ENCODE assay signal across 38 mouse cellular contexts in genomic region chr16:23177856-23178255, GRCm38 (mm10). TPM values are rescaled to one million over a fixed set of nuclear protein-coding genes. Genes with fewer than 3 reads are reported as not detected.
"Had no signal": no experiment of that assay in that cellular context is flagged by ENCODE, and none has a peak within 500 bp of the region (broad histone marks: within the 10 kb centered on the region; RNA-seq: fewer than 3 reads in every experiment).

No protein-coding gene starts in this region.

- ATAC-seq: hindbrain, embryonic 16.5 days; intestine, embryonic 16.5 days; liver, embryonic 12.5 days had no signal

- H3K4me3 ChIP-seq: gastrocnemius, adult 2 months; heart, embryonic 10.5 days; heart, embryonic 12.5 days; hindbrain, embryonic 10.5 days; hindbrain, embryonic 12.5 days; kidney, embryonic 15.5 days; limb, embryonic 13.5 days; limb, embryonic 15.5 days; liver, embryonic 12.5 days had no signal

- H3K36me3 ChIP-seq: heart, embryonic 10.5 days; heart, embryonic 12.5 days; hindbrain, embryonic 10.5 days; hindbrain, embryonic 12.5 days; kidney, embryonic 15.5 days; limb, embryonic 13.5 days; limb, embryonic 15.5 days; liver, embryonic 12.5 days had no signal

- H3K27ac ChIP-seq: gastrocnemius, adult 2 months; heart, embryonic 10.5 days; hindbrain, embryonic 10.5 days; hindbrain, embryonic 12.5 days; hindbrain, embryonic 14.5 days; kidney, embryonic 15.5 days; kidney, postnatal 0 days; limb, embryonic 13.5 days; limb, embryonic 15.5 days; liver, embryonic 12.5 days; liver, embryonic 14.5 days had no signal

- H3K9me3 ChIP-seq: hindbrain, embryonic 12.5 days; kidney, embryonic 15.5 days; limb, embryonic 13.5 days; limb, embryonic 15.5 days; liver, embryonic 12.5 days had no signal

- H3K4me2 ChIP-seq: heart, embryonic 12.5 days; hindbrain, embryonic 12.5 days; hindbrain, embryonic 14.5 days; kidney, embryonic 15.5 days; limb, embryonic 13.5 days; limb, embryonic 15.5 days; liver, embryonic 12.5 days had no signal

- H3K27me3 ChIP-seq: heart, embryonic 12.5 days; hindbrain, embryonic 12.5 days; kidney, embryonic 15.5 days; limb, embryonic 13.5 days; limb, embryonic 15.5 days; liver, embryonic 12.5 days had no signal

- DNase-seq: gastrocnemius, adult 2 months; gastrocnemius, postnatal 10 days; gastrocnemius, postnatal 25 days; heart, adult 18-20 months; heart, postnatal 10 days; heart, postnatal 4 days; kidney, adult 11 months; kidney, adult 2 months; kidney, adult 9 months; kidney, postnatal 14 days; kidney, postnatal 36 days; layer of hippocampus, adult 9-11 months; layer of hippocampus, postnatal 36 days; left cerebral cortex, postnatal 4 days had no signal

- H3K9ac ChIP-seq: heart, embryonic 12.5 days; hindbrain, embryonic 12.5 days; hindbrain, embryonic 14.5 days; kidney, embryonic 15.5 days; limb, embryonic 13.5 days; limb, embryonic 15.5 days; liver, embryonic 12.5 days; liver, embryonic 14.5 days had no signal

- H3K4me1 ChIP-seq: heart, embryonic 10.5 days; hindbrain, embryonic 10.5 days; hindbrain, embryonic 12.5 days; kidney, embryonic 15.5 days; limb, embryonic 13.5 days; limb, embryonic 15.5 days had no signal

RNA-seq across cellular contexts. Expression of gene Adipoq, which starts 31.5 kb away (rescaled TPM):
- total RNA-seq: layer of hippocampus, adult 18-20 months; layer of hippocampus, adult 8-10 months; layer of hippocampus, postnatal 14 days; layer of hippocampus, postnatal 36 days; left cerebral cortex, adult 18-20 months; left cerebral cortex, adult 8-10 months; left cerebral cortex, postnatal 10 days; left cerebral cortex, postnatal 25 days; left cerebral cortex, postnatal 4 days had no signal
- polyA plus RNA-seq: heart, embryonic 16.5 days; hindbrain, embryonic 10.5 days; hindbrain, embryonic 12.5 days; hindbrain, embryonic 14.5 days; hindbrain, embryonic 16.5 days; intestine, embryonic 14.5 days; intestine, embryonic 16.5 days; kidney, embryonic 15.5 days; limb, embryonic 11.5 days; limb, embryonic 15.5 days; liver, adult 2 months; liver, embryonic 12.5 days; liver, embryonic 14.5 days had no signal

RNA-seq across cellular contexts. Expression of gene Rfc4, which starts 50.3 kb away (rescaled TPM):
- polyA plus RNA-seq: liver, adult 2 months had no signal
